ENCODE assay signal across 8 mouse cellular contexts in genomic region chr9:108111101-108111592, GRCm38 (mm10). TPM values are rescaled to one million over a fixed set of nuclear protein-coding genes. Genes with fewer than 3 reads are reported as not detected.
DNase-seq lines count a peak whose midpoint lies in the region; ATAC-seq lines count a peak whose summit lies in the region.

No protein-coding gene starts in this region.

- no peaks in the 10 kb centered on the region for H3K9me3 ChIP-seq in heart, embryonic 10.5 days
- no peaks in the 10 kb centered on the region for H3K9me3 ChIP-seq in hindbrain, embryonic 12.5 days (replicated peaks)

- peak overlapping the region; percentile 85 for H3K27ac ChIP-seq in heart, embryonic 10.5 days
- no peak overlapping the region for H3K27ac ChIP-seq in brown adipose tissue, adult 24 weeks (replicated peaks; ENCODE audit: low read depth, low read length)
- H3K27ac ChIP-seq in hindbrain, embryonic 12.5 days = 0 out of 2 replicates have a peak overlapping the region, but pooled peaks have one; percentile 17

- peaks cover 61% of the 10 kb centered on the region for H3K4me1 ChIP-seq in heart, embryonic 10.5 days
- no peaks in the 10 kb centered on the region; the same call in 1 of the 2 replicates for H3K4me1 ChIP-seq in brown adipose tissue, adult 24 weeks (ENCODE audit: control insufficient read depth, insufficient read depth, insufficient read length, low read length)
- peaks cover 8% of the 10 kb centered on the region for H3K4me1 ChIP-seq in hindbrain, embryonic 12.5 days

- 12% methylated on average over 22 of the region's 22 CpGs for WGBS in heart, embryonic 10.5 days
- 17% methylated on average over 22 of the region's 22 CpGs for WGBS in hindbrain, embryonic 12.5 days

- H3K27me3 ChIP-seq in heart, embryonic 10.5 days (ENCODE audit: insufficient read depth, poor library complexity, severe bottlenecking) = peaks cover 93% of the 10 kb centered on the region
- H3K27me3 ChIP-seq in hindbrain, embryonic 12.5 days = peaks cover 27% of the 10 kb centered on the region

- no peak for ATAC-seq in hindbrain, embryonic 12.5 days (ENCODE audit: low FRiP score)
- ATAC-seq in megakaryocyte progenitor cell, adult 5-6 weeks (replicated peaks; ENCODE audit: poor library complexity) = peak; percentile 21

- H3K4me2 ChIP-seq in hindbrain, embryonic 12.5 days (replicated peaks) = peak overlapping the region; percentile 38

- peaks cover 3% of the 10 kb centered on the region; the same call in 1 of the 2 replicates for H3K36me3 ChIP-seq in heart, embryonic 10.5 days
- H3K36me3 ChIP-seq in hindbrain, embryonic 12.5 days = peaks cover 65% of the 10 kb centered on the region

- H3K9ac ChIP-seq in hindbrain, embryonic 12.5 days = 0 out of 2 replicates have a peak overlapping the region, but pooled peaks have one; percentile 27

- peak overlapping the region; percentile 53 for H3K4me3 ChIP-seq in heart, embryonic 10.5 days
- peak overlapping the region; percentile 20 for H3K4me3 ChIP-seq in brown adipose tissue, adult 24 weeks (ENCODE audit: insufficient read depth, low read depth, low read length)
- H3K4me3 ChIP-seq in hindbrain, embryonic 12.5 days = peak overlapping the region; percentile 23

- no peak for DNase-seq in heart, embryonic 10.5 days (ENCODE audit: low spot score)
- DNase-seq in heart, adult 11 months = no peak
- DNase-seq in thymus, postnatal 4 days = peak; percentile 46
- DNase-seq in T-cell, adult 2 months (ENCODE audit: low spot score) = no peak
- DNase-seq in layer of hippocampus, adult 11-12 months (ENCODE audit: low spot score) = no peak

RNA-seq across cellular contexts. Expression of gene Apeh, which starts 16.7 kb away (rescaled TPM):
- 80.7 and 84.4 TPM in 2 replicates for polyA plus RNA-seq in heart, embryonic 10.5 days (2016; fragmentation: Nextera tagmentation; extraction: Ambion mirVana)
- 41.1 and 58.6 TPM in 2 replicates for polyA plus RNA-seq in brown adipose tissue, adult 24 weeks (2012; ENCODE audit: insufficient read depth, insufficient read length, missing spikeins)
- polyA plus RNA-seq in hindbrain, embryonic 12.5 days (2016; fragmentation: Nextera tagmentation; extraction: Ambion mirVana) = 54.3 and 58.6 TPM in 2 replicates
- 45.9 and 64.3 TPM in 2 replicates for total RNA-seq in megakaryocyte progenitor cell, adult 5-6 weeks (2015)
- total RNA-seq in megakaryocyte progenitor cell, adult 5-6 weeks (2017) = 71.0 and 110 TPM in 2 replicates

RNA-seq across cellular contexts. Expression of gene Rnf123, which starts 28.0 kb away (rescaled TPM):
- polyA plus RNA-seq in heart, embryonic 10.5 days (2016; fragmentation: Nextera tagmentation; extraction: Ambion mirVana) = 31.8 and 33.1 TPM in 2 replicates
- 40.0 TPM in 2 replicates for polyA plus RNA-seq in brown adipose tissue, adult 24 weeks (2012; ENCODE audit: insufficient read depth, insufficient read length, missing spikeins)
- polyA plus RNA-seq in hindbrain, embryonic 12.5 days (2016; fragmentation: Nextera tagmentation; extraction: Ambion mirVana) = 39.5 and 40.7 TPM in 2 replicates
- total RNA-seq in megakaryocyte progenitor cell, adult 5-6 weeks (2015) = 34.5 and 35.8 TPM in 2 replicates
- 18.8 and 34.8 TPM in 2 replicates for total RNA-seq in megakaryocyte progenitor cell, adult 5-6 weeks (2017)

RNA-seq across cellular contexts. Expression of gene Mst1, which starts 30.9 kb away (rescaled TPM):
- polyA plus RNA-seq in heart, embryonic 10.5 days (2016; fragmentation: Nextera tagmentation; extraction: Ambion mirVana) = 1.6 TPM in 2 replicates
- polyA plus RNA-seq in brown adipose tissue, adult 24 weeks (2012; ENCODE audit: insufficient read depth, insufficient read length, missing spikeins) = not detected in 2 replicates
- polyA plus RNA-seq in hindbrain, embryonic 12.5 days (2016; fragmentation: Nextera tagmentation; extraction: Ambion mirVana) = 0.31 and 0.72 TPM in 2 replicates
- total RNA-seq in megakaryocyte progenitor cell, adult 5-6 weeks (2015) = 0.46 and 3.1 TPM in 2 replicates
- 0.37 and 0.74 TPM in 2 replicates for total RNA-seq in megakaryocyte progenitor cell, adult 5-6 weeks (2017)

RNA-seq across cellular contexts. Expression of gene Amigo3, which starts 58.2 kb away (rescaled TPM):
- 2.5 and 3.2 TPM in 2 replicates for polyA plus RNA-seq in heart, embryonic 10.5 days (2016; fragmentation: Nextera tagmentation; extraction: Ambion mirVana)
- polyA plus RNA-seq in brown adipose tissue, adult 24 weeks (2012; ENCODE audit: insufficient read depth, insufficient read length, missing spikeins) = 0.40 and 0.88 TPM in 2 replicates
- polyA plus RNA-seq in hindbrain, embryonic 12.5 days (2016; fragmentation: Nextera tagmentation; extraction: Ambion mirVana) = 3.9 TPM in 2 replicates
- total RNA-seq in megakaryocyte progenitor cell, adult 5-6 weeks (2015) = 1.3 TPM in 2 replicates
- total RNA-seq in megakaryocyte progenitor cell, adult 5-6 weeks (2017) = 2.0 and 2.6 TPM in 2 replicates
